Mouse (Mus musculus) E14TG2a.4 (cell line): ENCODE measurements at regions not wholly inside any gene's neighbourhood (a gene's known extent, or its start where the extent isn't known, plus 50 kb on each side); places are given as distances from the start of the nearest gene placed in this dataset.

ENCODE experiments used
- H3K27me3 ChIP-seq: 2 replicates; pipeline ENCODE4 v1.6.1; 2014; ENCODE audit warnings: low read length, control low read depth; ENCODE audit not compliant: insufficient read depth
- H3K36me3 ChIP-seq: 2 replicates; pipeline ENCODE4 v1.6.1; 2014; ENCODE audit warnings: low read length, control low read depth; ENCODE audit not compliant: insufficient read depth
- H3K4me1 ChIP-seq: replicated peaks from 2 replicates; pipeline ENCODE4 v1.6.1; 2014; ENCODE audit warnings: low read depth, low read length, control low read depth
- H3K4me3 ChIP-seq: replicated peaks from 2 replicates; pipeline ENCODE4 v1.5.1; 2014; ENCODE audit warnings: mild to moderate bottlenecking, low read length
- H3K9me3 ChIP-seq: 2 replicates; pipeline ENCODE4 v1.6.1; 2014; ENCODE audit warnings: low read length, control low read depth
- CTCF ChIP-seq: conservative IDR thresholded peaks from 2 replicates; pipeline ENCODE4 v1.5.1; 2014; ENCODE audit warnings: low read length
- NANOG ChIP-seq: IDR thresholded peaks from 2 replicates; pipeline ENCODE4 v1.6.1; 2014; ENCODE audit warnings: borderline replicate concordance, low read length, mixed read lengths
- POU5F1 ChIP-seq: IDR thresholded peaks from 2 replicates; pipeline ENCODE4 v1.6.1; 2014; ENCODE audit warnings: low read length, borderline replicate concordance

DNA sequence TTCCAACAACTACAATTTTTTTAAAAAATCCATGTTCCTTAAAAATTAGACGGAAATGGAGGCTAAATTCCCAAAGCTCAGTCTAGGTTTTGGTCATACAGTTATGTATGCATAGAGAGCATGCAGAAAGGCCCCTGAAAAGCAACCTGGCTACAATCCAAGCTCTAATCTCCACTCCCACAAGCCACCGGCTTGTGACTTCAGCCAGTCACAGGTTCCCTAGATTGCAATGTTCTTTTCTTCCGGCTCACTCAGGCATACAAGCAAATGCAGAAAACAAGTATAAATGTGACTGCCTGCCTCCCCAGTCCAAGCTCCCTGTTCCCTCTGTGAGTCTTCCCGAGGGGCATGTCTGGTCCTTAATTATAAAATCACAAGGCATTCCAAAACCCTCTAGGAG lies 171.2 kb upstream of the Pou3f3 start:
- Histone ChIP-seq H3K36me3 (no peaks in the 10 kb centered on the region), H3K9me3 (no peaks in the 10 kb centered on the region), H3K4me3 (no peak overlapping the region), H3K4me1 (no peaks in the 10 kb centered on the region), H3K27me3 (no peaks in the 10 kb centered on the region)
- TF ChIP-seq NANOG = no peak

DNA sequence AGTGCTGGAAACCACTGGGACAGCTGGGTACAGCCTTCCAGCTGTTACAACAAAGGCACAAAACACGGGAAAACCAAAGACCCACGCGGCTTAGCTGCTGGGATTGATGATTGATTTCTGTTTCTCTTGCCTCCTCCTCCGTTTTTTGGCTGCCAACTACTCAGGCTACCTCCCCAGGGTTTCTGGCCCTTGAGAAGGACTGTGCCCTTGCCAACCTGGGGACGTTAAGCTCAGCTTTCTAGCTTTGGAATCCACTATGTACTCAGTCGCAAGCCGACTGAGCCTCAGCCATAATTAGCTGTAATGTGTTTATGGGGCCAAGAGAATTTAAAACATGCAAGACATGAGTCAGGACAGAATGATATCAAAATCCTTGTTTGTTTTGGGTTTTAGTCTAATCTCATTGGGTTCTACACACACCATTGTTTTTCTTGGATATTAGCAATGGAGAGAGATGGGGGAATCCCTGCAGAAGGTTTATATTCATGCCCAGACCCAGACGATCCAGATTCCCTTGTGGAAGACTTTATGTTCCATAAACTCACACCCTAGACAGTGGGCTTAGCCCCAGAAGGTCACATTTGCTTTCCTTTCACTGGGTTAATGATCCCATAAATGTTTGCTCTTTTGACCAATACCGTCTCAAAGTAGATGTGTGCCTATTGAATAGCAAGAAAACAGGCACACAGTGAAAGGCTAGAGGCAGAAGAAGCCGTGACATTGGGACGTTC lies 167.7 kb upstream of the Pou3f3 start:
- Histone ChIP-seq H3K36me3 (no peaks in the 10 kb centered on the region), H3K27me3 (no peaks in the 10 kb centered on the region), H3K4me3 (no peak overlapping the region), H3K9me3 (no peaks in the 10 kb centered on the region), H3K4me1 (no peaks in the 10 kb centered on the region)
- TF ChIP-seq NANOG (no peak), POU5F1 (no peak), CTCF (no peak)

DNA sequence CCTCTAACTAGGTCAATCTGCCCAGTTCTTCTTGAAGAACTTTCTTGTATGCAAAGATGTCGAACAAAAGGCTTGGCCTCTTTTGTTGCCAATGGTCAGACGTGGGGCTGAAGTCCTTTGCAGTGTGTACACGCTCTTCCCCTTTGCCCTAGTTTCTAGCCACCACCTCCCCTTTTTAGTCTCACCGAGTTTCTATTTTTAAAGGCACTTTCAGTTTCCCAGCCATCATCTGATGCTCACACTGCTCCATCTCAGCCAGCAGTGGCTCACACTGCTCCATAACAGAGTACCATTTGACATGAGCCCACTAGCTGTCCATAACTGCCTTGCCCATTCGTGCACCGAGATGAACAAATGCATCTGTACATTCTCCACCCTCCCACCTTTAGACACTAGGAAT lies 162.7 kb upstream of the Pou3f3 start:
- Histone ChIP-seq H3K4me3 (no peak overlapping the region), H3K27me3 (no peaks in the 10 kb centered on the region), H3K4me1 (no peaks in the 10 kb centered on the region), H3K9me3 (no peaks in the 10 kb centered on the region), H3K36me3 (no peaks in the 10 kb centered on the region)
- TF ChIP-seq POU5F1 = no peak
- TF ChIP-seq CTCF = no peak

DNA sequence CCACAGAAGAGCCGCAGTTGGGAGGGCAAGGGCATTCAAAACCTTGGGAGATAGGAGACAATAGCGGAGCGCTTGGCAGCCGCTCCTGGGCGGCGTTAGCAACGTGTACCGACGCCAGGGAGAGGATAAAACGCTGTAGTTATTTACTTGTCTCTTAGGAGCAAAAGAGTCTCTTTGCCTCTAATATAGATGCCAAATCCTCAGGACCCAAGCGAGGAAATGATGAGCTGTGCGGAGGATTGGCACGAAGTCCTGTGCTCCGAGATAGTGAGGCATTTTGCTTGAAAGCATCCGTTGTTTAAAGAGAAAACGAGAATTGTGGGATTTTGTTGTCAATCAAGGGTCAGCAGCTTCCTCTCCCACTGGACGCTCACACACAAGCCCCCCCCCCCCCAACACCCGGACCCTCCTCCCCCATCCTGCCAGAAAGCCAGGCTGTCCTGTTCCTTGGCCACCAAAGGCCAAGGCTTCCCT lies 156.5 kb upstream of the Pou3f3 start:
- no peak overlapping the region for H3K4me3 ChIP-seq
- H3K27me3 ChIP-seq = no peaks in the 10 kb centered on the region
- no peaks in the 10 kb centered on the region for H3K36me3 ChIP-seq
- TF ChIP-seq CTCF (no peak), POU5F1 (no peak), NANOG (no peak)
- peaks cover 6% of the 10 kb centered on the region for H3K4me1 ChIP-seq
- no peaks in the 10 kb centered on the region for H3K9me3 ChIP-seq

DNA sequence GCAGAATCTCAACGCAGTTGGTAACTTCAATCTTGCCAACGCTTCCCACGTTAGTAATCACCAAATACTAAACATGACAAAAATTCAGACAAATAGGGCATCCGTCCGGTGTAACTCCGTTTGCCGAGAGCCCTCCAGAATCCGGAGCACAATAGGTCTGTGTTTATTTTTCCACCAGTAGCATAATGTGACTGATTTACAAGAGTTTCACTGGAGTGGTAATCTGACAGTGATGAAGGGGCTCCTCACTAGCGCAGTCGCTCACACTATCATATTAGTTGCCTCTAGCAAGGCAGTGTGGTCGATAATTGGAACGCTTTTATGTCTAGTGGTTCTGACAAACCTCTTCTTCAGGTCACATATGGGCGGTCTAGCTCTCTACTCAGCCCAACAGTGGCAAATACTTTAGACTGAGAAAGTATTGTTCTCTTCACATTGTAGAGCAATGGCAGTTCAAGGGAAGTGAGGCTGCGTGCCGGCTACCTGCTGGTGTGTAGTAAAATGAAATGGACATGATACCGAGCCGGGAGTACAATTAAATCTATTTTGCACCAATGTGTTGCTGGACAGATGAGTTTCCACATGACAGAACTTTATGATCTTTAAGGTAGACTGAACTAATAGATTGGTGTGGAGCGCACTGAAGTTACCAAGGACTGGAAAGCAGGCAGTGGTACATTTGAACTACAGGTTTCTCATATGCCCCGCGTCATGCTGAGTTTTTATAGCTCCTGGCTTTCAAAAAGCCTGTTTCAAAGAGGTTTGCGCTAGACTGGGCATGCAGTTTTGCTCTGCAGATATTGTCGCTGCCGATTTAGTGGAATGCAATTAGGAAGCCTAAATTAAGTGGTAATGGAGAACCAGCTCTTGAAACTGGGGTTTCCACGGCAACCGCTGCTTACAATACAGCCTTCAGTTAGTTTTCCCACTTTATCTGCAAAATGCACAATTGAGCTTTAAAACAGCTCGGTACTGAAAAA lies 155.7 kb upstream of the Pou3f3 start:
- TF ChIP-seq CTCF = no peak
- Histone ChIP-seq H3K36me3 (no peaks in the 10 kb centered on the region), H3K9me3 (no peaks in the 10 kb centered on the region), H3K27me3 (no peaks in the 10 kb centered on the region), H3K4me3 (no peak overlapping the region), H3K4me1 (peaks cover 6% of the 10 kb centered on the region)

DNA sequence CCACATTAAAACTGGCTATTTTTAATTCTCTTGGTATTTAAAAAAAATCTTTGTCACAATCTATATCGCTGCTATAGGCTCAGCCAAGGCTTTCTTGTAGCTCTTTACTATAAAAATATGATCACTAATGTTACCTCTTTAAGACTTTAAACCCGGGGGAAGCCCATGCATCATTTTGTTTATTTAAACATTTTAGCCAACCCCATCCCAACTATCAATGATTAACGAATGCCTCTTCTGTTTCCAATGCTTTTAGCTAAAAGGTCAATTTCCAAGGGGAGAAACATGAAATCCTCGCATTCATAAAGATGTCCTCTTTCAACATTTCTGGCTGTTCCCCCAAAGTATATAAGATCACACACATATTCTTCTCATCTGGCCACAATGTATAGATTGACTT lies 153.6 kb upstream of the Pou3f3 start:
- Histone ChIP-seq H3K4me3 (no peak overlapping the region), H3K9me3 (no peaks in the 10 kb centered on the region), H3K4me1 (peaks cover 6% of the 10 kb centered on the region), H3K27me3 (no peaks in the 10 kb centered on the region), H3K36me3 (no peaks in the 10 kb centered on the region)
- TF ChIP-seq NANOG (no peak), CTCF (no peak), POU5F1 (no peak)

DNA sequence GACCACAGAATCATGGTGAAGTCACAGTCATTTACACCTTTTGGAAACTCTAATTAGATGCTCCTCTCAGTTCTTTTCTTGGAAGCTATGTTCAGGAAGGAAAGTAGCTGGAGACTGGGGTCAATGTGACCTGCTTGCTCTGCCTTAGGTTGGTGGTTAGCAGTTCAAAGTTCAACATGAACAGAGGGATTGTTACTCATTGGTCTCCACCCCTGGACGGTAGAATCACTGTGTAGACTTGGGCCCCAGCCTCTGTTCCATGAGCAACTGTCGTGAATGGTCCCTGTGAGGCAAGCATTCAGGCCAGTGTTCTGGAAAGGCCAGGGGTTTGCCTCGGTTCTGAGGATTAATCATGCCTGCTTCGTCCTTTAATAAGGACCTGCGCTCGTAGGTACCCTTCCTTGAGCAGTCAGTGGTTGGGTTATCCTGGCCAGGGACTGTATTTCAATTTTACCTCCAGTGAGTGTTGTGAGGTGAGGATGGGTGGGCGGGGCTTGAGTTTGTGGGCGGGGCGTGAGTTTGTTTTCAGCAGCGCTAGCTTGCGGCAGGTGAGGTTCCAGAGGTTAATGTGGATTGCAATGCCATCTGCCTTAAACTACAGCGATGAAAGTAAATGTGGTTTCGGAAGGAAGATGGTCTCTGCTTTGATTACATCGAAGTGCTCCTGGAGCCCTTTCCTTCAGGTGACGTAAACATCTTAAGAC lies 152.6 kb upstream of the Pou3f3 start:
- TF ChIP-seq NANOG (no peak), POU5F1 (no peak)
- Histone ChIP-seq H3K4me3 (no peak overlapping the region), H3K9me3 (no peaks in the 10 kb centered on the region), H3K27me3 (no peaks in the 10 kb centered on the region), H3K36me3 (no peaks in the 10 kb centered on the region), H3K4me1 (peaks cover 6% of the 10 kb centered on the region)

DNA sequence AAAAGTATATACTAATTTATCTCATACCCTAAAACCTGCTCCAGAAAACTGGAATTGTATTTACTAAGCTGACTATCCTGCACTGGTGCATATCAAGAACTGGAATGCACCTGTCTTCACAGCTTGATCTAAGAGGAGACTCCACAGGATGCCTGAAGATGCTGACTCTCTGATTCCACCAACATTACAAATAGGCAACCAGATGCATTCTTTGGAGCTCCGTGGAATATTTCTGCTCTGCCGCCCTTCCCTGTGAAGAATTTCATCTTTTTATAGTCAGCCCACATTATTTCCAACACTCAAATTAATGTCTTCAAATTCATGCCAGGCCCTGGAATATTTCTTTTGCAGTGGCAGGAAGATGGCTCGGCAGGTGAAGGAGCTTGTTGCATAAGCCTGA lies 148.7 kb upstream of the Pou3f3 start:
- Histone ChIP-seq H3K9me3 (no peaks in the 10 kb centered on the region), H3K36me3 (no peaks in the 10 kb centered on the region), H3K4me1 (no peaks in the 10 kb centered on the region), H3K27me3 (no peaks in the 10 kb centered on the region), H3K4me3 (no peak overlapping the region)
- TF ChIP-seq NANOG = no peak
- no peak for TF ChIP-seq CTCF
- TF ChIP-seq POU5F1 = no peak
